In genomic region chr8:92190261-92191025, GRCm38 (mm10) we compare ENCODE assay signal across 16 mouse cellular contexts.
"Had no signal": no experiment of that assay in that cellular context is flagged by ENCODE, and none has a peak within 500 bp of the region (broad histone marks: within the 10 kb centered on the region; RNA-seq: fewer than 3 reads in every experiment).

No protein-coding gene starts in this region.

- H3K4me1 ChIP-seq: kidney, embryonic 15.5 days; neural tube, embryonic 13.5 days had no signal

- H3K9me3 ChIP-seq: kidney, embryonic 15.5 days; limb, embryonic 13.5 days had no signal

- DNase-seq: kidney, adult 2 months; kidney, postnatal 14 days; layer of hippocampus, postnatal 36 days; left cerebral cortex, postnatal 4 days; lung, adult 18-20 months; retina, postnatal 1 day; right cerebral cortex, postnatal 14 days; thymus, adult 18-20 months; thymus, postnatal 14 days had no signal

- H3K9ac ChIP-seq: kidney, embryonic 15.5 days; limb, embryonic 13.5 days; liver, embryonic 14.5 days; midbrain, embryonic 12.5 days; neural tube, embryonic 13.5 days had no signal

- H3K27ac ChIP-seq: kidney, embryonic 15.5 days; limb, embryonic 13.5 days; liver, embryonic 14.5 days; midbrain, embryonic 12.5 days; neural tube, embryonic 13.5 days had no signal

- H3K4me2 ChIP-seq: kidney, embryonic 15.5 days; limb, embryonic 13.5 days; midbrain, embryonic 12.5 days; neural tube, embryonic 13.5 days had no signal

- H3K36me3 ChIP-seq: kidney, embryonic 15.5 days; limb, embryonic 13.5 days; midbrain, embryonic 12.5 days; neural tube, embryonic 13.5 days had no signal

- H3K4me3 ChIP-seq: kidney, embryonic 15.5 days; limb, embryonic 13.5 days; midbrain, embryonic 12.5 days; neural tube, embryonic 13.5 days had no signal

- ATAC-seq: intestine, embryonic 16.5 days; midbrain, embryonic 16.5 days had no signal

- H3K27me3 ChIP-seq: kidney, embryonic 15.5 days; neural tube, embryonic 13.5 days had no signal
